Mouse (Mus musculus) hematopoietic stem cell, adult 5-6 weeks (primary cell): ENCODE measurements around the gene Krtap4-2. TPM values are rescaled to one million over a fixed set of nuclear protein-coding genes. Genes with fewer than 3 reads are reported as not detected.
"Not testable (repeated sequence)": the region's sequence is repeated elsewhere in the genome, so short reads cannot be mapped to it uniquely, and the experiment has no call there.

Experiments
- ATAC-seq, 2 experiments: fragments of 125-278 bp in 1 of 2; replicated peaks in 1 of 2; 2 replicates each; pipeline ENCODE4 v1.8.0; 2016 to 2017; ENCODE audit warnings: inconsistent platforms in 2 of 2, mild to moderate bottlenecking in 2 of 2, moderate number of reproducible peaks in 2 of 2, low read depth in 1 of 2, moderate TSS enrichment in 1 of 2; ENCODE audit not compliant: low FRiP score in 2 of 2, poor library complexity in 2 of 2, severe bottlenecking in 2 of 2, insufficient read depth in 1 of 2, low TSS enrichment in 1 of 2
- total RNA-seq: library from RNA; stranded (forward); fragments of 172-1452, 232-1000 nt; gene quantifications from 2 replicates; pipeline ENCODE4 v1.2.3, GENCODE M21; 2017

The Krtap4-2 gene
- total RNA-seq, 1 experiment from 2014 or later = not detected

DNA sequence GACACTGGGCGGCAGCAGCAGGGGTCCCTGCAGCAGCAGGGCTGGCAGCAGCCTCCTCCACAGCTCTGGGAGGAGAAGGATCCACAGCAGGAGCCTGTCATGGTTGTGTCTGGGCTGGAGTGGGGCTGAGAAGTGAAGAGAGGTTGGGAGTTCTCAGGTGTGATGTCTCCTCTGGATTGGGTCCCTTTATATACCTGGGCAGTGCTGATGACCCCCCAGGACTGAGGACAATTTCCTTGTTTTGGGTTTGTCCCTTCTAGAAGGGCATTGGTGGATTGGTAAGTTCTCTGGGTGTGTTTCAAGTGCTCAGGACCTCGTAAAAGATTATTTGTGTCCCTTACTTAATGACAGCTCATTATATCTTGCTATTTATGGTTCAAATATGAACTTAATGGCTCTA lies 24.8 kb downstream of the Krtap4-2 start, which contains the start of gene Gm11937:
TSS of gene Gm11937 (minus strand) at position 101 of the 400 bp plus-strand sequence.
- ATAC-seq = not testable (repeated sequence)

DNA sequence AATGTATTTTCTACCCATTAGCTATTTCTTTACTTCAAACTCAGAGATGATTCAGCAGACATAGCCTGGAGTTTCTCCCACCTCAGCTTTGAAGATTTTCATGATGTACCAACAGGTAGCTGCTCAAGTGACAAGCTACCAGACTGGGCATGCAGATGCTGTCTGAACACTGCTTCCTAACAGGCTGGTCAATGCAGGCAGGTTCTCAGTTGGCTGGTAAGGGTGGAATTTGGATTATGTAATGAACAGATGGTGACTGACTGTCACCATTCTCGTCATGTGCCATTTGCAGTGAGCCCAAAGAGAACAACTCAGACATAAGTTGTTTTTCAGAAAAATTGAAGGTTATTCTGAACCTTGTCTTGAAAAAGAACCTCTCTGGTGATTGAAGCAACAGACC lies 25.8 kb downstream of the Krtap4-2 start:
- ATAC-seq = no peak

GRCm38 (mm10) chr11:99603208-99603607 lies 31.7 kb downstream of the Krtap4-2 start, which contains the start of gene Gm11938:
TSS of gene Gm11938 (minus strand) at chr11:99603308.
- not testable (repeated sequence) for ATAC-seq

DNA sequence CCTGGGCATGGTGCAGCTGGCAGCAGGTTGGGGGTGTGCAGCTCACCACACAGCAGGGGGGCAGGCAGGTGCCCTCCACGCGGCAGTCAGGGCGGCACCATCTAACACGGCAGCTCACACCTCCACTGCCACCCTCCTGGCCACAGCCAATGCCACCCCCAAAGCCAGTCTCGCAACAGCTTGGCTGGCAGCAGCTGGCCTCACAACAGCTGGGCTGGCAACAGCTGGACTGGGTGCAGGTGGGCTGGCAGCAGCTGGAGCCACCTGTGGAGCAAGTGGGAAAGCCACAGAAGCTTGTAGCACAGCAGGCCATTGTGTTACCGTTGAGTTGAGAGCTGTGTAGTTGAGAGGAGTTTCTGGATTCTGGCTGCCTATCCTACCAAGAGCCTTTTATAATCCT lies 37.1 kb downstream of the Krtap4-2 start, which contains the start of gene Krtap9-3:
TSS of gene Krtap9-3 (minus strand) at position 364 of the 400 bp plus-strand sequence.
- ATAC-seq = not testable (repeated sequence)

- ATAC-seq = no peak
Measured at GRCm38 (mm10) chr11:99590981-99591380, 43.9 kb downstream of the Krtap4-2 start, which contains the start of gene Krtap1-3. TSS of gene Krtap1-3 (minus strand) at chr11:99591339.

GRCm38 (mm10) chr11:99585096-99585495 lies 49.8 kb downstream of the Krtap4-2 start:
- ATAC-seq = no peak

Other genes with a start within 250 kb of the Krtap4-2 start
- not detected in 2 replicates for gene Krt10, start 245.7 kb downstream of the Krtap4-2 start, total RNA-seq
- not detected in 2 replicates for gene Krt12, start 212.8 kb downstream of the Krtap4-2 start, total RNA-seq
- gene Krt20, start 196.9 kb downstream of the Krtap4-2 start, total RNA-seq = not detected in 2 replicates
- gene Krt23, start 141.9 kb downstream of the Krtap4-2 start, total RNA-seq = not detected in 2 replicates
- gene Krt39, start 113.7 kb downstream of the Krtap4-2 start, total RNA-seq = not detected in 2 replicates
- not detected in 2 replicates for gene Krt40, start 91.9 kb downstream of the Krtap4-2 start, total RNA-seq
- gene Krtap3-3, start 84.2 kb downstream of the Krtap4-2 start, total RNA-seq = not detected in 2 replicates
- not detected in 2 replicates for gene Krtap3-2, start 78.2 kb downstream of the Krtap4-2 start, total RNA-seq
- gene Gm11939, start 75.6 kb downstream of the Krtap4-2 start, total RNA-seq = not detected in 2 replicates
- gene Krtap3-1, start 68.5 kb downstream of the Krtap4-2 start, total RNA-seq = not detected in 2 replicates
- not detected in 2 replicates for gene Krtap1-5, start 54.1 kb downstream of the Krtap4-2 start, total RNA-seq
- gene Krtap1-4, start 51.4 kb downstream of the Krtap4-2 start, total RNA-seq = not detected in 2 replicates
- gene Krtap1-3, start 43.7 kb downstream of the Krtap4-2 start, total RNA-seq = not detected in 2 replicates
- gene Krtap9-3, start 37.0 kb downstream of the Krtap4-2 start, total RNA-seq = not detected in 2 replicates
- gene Gm11938, start 31.8 kb downstream of the Krtap4-2 start, total RNA-seq = not detected in 2 replicates
- not detected in 2 replicates for gene Gm11937, start 24.9 kb downstream of the Krtap4-2 start, total RNA-seq
- not detected in 2 replicates for gene Krtap2-4, start 20.2 kb downstream of the Krtap4-2 start, total RNA-seq
- gene Gm11562, start 14.6 kb downstream of the Krtap4-2 start, total RNA-seq = not detected in 2 replicates
- gene Krtap4-1, start 6.8 kb downstream of the Krtap4-2 start, total RNA-seq = not detected in 2 replicates
- gene Krtap4-7, start 9.0 kb upstream of the Krtap4-2 start, total RNA-seq = not detected in 2 replicates
- gene Gm11555, start 15.2 kb upstream of the Krtap4-2 start, total RNA-seq = not detected in 2 replicates
- gene Gm11563, start 23.9 kb upstream of the Krtap4-2 start, total RNA-seq = not detected in 2 replicates
- gene Krtap4-6, start 30.9 kb upstream of the Krtap4-2 start, total RNA-seq = not detected in 2 replicates
- gene Gm14190, start 55.7 kb upstream of the Krtap4-2 start, total RNA-seq = not detected in 2 replicates
- not detected in 2 replicates for gene Gm14180, start 99.2 kb upstream of the Krtap4-2 start, total RNA-seq
- gene Gm11595, start 137.8 kb upstream of the Krtap4-2 start, total RNA-seq = not detected in 2 replicates
- gene Krtap4-8, start 145.6 kb upstream of the Krtap4-2 start, total RNA-seq = not detected in 2 replicates
- gene Krtap4-9, start 150.1 kb upstream of the Krtap4-2 start, total RNA-seq = not detected in 2 replicates
- gene Gm11596, start 158.4 kb upstream of the Krtap4-2 start, total RNA-seq = not detected in 2 replicates
- gene Gm11569, start 163.8 kb upstream of the Krtap4-2 start, total RNA-seq = not detected in 2 replicates
- not detected in 2 replicates for gene Gm11554, start 169.4 kb upstream of the Krtap4-2 start, total RNA-seq
- gene Krtap4-13, start 174.8 kb upstream of the Krtap4-2 start, total RNA-seq = not detected in 2 replicates
- not detected in 2 replicates for gene Gm11564, start 180.6 kb upstream of the Krtap4-2 start, total RNA-seq
- not detected in 2 replicates for gene 2300003K06Rik, start 203.0 kb upstream of the Krtap4-2 start, total RNA-seq
- gene Krtap4-16, start 216.5 kb upstream of the Krtap4-2 start, total RNA-seq = not detected in 2 replicates
- gene Gm11568, start 222.8 kb upstream of the Krtap4-2 start, total RNA-seq = not detected in 2 replicates
- not detected in 2 replicates for gene Gm11559, start 229.4 kb upstream of the Krtap4-2 start, total RNA-seq
- not detected in 2 replicates for gene Krtap9-1, start 238.3 kb upstream of the Krtap4-2 start, total RNA-seq
- not detected in 2 replicates for gene Gm11567, start 244.1 kb upstream of the Krtap4-2 start, total RNA-seq